Mouse (Mus musculus) spleen, postnatal 36 days (tissue): ENCODE data around the gene Rsad2.
"Not testable (repeated sequence)": the region's sequence is repeated elsewhere in the genome, so short reads cannot be mapped to it uniquely, and the experiment has no call there.

Source experiments
- DNase-seq, 2 experiments: peaks; one replicate each; pipeline ENCODE4 v3.0.0; 2022; ENCODE audit warnings: low spot score in 2 of 2, mixed read lengths in 1 of 2

Gene Rsad2

GRCm38 (mm10) chr12:26446377-26447045, 9.7 kb downstream of the Rsad2 start:
- no peak for DNase-seq

GRCm38 (mm10) chr12:26444511-26444910, 11.7 kb downstream of the Rsad2 start:
- no peak for DNase-seq

GRCm38 (mm10) chr12:26444054-26444453, 12.2 kb downstream of the Rsad2 start:
- peak; percentile 32 to 67 for DNase-seq

GRCm38 (mm10) chr12:26439366-26439765, 16.9 kb downstream of the Rsad2 start:
- DNase-seq = no peak

GRCm38 (mm10) chr12:26437950-26438349, 18.3 kb downstream of the Rsad2 start:
- DNase-seq = no peak

GRCm38 (mm10) chr12:26436334-26436733, 19.9 kb downstream of the Rsad2 start:
- no peak for DNase-seq

- DNase-seq = not testable (repeated sequence)
These were observed 27.5 kb downstream of the Rsad2 start for GRCm38 (mm10) chr12:26428771-26429170.

GRCm38 (mm10) chr12:26424841-26425240, 31.4 kb downstream of the Rsad2 start:
- DNase-seq = peak in 1 of 2 experiments; percentile 39

- DNase-seq = peak; percentile 83 to 86
These were observed 37.9 kb downstream of the Rsad2 start for GRCm38 (mm10) chr12:26418322-26418721.

GRCm38 (mm10) chr12:26416636-26417295, 39.5 kb downstream of the Rsad2 start:
- DNase-seq = no peak

GRCm38 (mm10) chr12:26415104-26415771, 41.0 kb downstream of the Rsad2 start, which contains the start of gene Rnf144a:
Gene Rnf144a, minus strand, starts transcription at chr12:26415254.
- DNase-seq = peak; percentile 82 to 84

GRCm38 (mm10) chr12:26414451-26415103, 41.7 kb downstream of the Rsad2 start:
- peak in 1 of 2 experiments; percentile 30 for DNase-seq

GRCm38 (mm10) chr12:26413961-26414411, 42.3 kb downstream of the Rsad2 start:
- no peak for DNase-seq

- DNase-seq = no peak
These were observed 43.5 kb downstream of the Rsad2 start for GRCm38 (mm10) chr12:26412802-26413201.

GRCm38 (mm10) chr12:26411841-26412450, 44.3 kb downstream of the Rsad2 start:
- DNase-seq = no peak

- peak; percentile 53 to 60 for DNase-seq
These were observed 45.8 kb downstream of the Rsad2 start for GRCm38 (mm10) chr12:26410443-26410842.

- DNase-seq = no peak
These were observed 47.5 kb downstream of the Rsad2 start for GRCm38 (mm10) chr12:26408707-26409106.

GRCm38 (mm10) chr12:26404781-26405702, 51.2 kb downstream of the Rsad2 start:
- no peak for DNase-seq

- no peak for DNase-seq
These were observed 52.7 kb downstream of the Rsad2 start for GRCm38 (mm10) chr12:26403372-26404125.
